Mouse (Mus musculus) frontal cortex, postnatal 14 days (tissue): ENCODE measurements around the gene Bsph2.

Source experiments
- DNase-seq, 2 experiments: peaks; one replicate each; pipeline ENCODE4 v3.0.0; 2022; ENCODE audit warnings: low spot score in 2 of 2

Bsph2 gene

DNA sequence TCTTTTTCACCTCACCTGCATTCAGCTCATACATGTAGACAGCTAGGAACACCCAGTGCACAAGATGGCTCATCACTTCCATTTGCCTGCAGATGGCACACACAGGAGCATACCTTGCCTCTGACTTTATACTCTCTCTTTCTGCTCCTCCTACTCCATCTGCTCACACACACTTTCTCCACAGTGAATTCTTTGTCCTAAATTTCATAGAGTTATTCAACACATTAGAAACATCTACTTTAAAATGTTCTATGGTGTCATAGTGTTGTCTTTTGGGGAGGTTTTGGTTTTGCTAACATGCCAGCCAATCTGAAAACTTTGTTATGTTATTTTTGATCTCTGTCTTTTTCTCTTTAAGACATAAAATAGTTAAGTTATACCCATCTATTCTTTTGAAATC, at the start of gene Bsph2:
Gene Bsph2 (minus strand): TSS at position 101 of the 400 bp plus-strand sequence.
- no peak for DNase-seq

DNA sequence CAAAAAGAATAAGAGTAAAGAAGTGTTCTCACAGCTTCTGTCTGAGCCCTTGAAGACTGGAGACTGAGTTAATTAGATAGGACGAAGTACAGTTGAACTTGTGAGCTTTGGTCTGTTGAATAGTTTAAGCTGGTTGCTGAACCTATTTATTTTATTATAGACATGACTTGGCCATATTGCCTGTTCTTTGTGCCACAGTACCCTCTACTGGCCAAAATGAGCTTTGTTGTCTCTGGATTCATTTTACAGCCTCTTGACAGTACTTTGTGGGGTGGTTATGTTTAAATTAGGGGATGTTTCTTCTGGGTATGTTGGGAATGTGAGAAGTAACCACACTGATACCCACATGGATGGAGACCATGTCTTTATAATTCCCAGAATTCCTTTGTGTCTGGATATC, 59.3 kb downstream of the Bsph2 start:
- DNase-seq: peak in 1 of 2 experiments; percentile 14
